Mouse (Mus musculus): ENCODE data around the gene Casq2.
"Not testable (repeated sequence)": the region's sequence is repeated elsewhere in the genome, so short reads cannot be mapped to it uniquely, and the experiment has no call there.

The Casq2 gene

DNA sequence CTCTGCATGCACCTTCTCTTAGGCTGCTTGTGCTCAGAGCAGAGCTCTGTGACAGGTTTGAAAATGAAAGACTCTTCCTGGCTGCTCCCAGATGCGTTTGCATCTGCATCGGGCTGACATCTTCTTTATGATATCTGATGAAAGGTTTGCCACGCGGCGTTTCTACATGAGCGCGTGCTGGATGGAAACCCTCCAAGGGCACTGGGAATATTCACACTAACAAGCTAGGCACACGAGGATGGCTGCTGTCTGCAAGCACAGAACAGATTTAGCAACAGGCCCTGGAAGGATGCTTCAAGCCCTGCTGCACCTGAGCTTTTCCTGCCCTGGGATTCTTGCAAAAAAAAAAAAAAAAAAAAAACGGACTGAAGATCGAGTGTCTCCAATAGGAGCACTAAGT lies 50.9 kb downstream of the Casq2 start:
- in situ Hi-C loops (cut with MboI), result no loop called here

DNA sequence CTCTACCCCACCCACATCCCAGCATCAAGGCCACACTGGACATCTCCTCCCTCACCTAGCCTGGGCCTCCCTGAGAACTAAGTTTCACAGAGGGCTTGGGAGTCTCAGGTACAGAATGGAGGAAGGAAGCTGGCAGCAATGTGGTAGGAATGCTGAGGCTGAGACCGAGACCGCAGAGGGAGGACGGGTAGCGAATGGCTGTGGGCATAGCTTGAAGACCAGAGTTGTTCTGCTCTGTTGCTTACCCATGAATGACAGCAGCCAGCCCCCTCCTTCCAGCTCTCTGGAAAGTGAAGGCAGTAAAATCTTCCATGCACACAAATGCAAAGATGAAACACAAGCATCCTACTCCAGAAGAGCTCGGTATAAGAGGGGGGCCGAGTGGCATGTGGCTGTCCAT lies 52.7 kb downstream of the Casq2 start:
- in situ Hi-C loops (cut with MboI), result no loop called here

DNA sequence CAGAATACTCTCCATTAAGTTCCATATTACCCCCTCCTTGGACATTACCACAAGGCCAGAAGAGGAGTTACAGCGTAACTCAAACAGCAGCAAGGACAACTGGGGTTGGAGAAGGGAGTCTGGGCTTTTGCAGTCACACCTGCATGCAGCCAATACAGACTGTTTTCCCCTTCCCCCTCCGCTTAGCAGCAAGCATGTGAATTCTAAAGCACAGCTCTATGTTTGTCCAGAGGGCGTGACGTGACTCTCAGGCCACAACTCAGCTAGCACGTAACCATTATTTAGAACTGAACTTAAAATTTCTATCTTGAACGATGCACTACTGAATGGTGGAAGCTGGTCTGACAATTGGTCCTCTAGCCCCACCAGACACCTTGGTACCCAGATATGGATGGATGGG lies 54.4 kb downstream of the Casq2 start:
- in situ Hi-C loops (cut with MboI), result no loop called here

DNA sequence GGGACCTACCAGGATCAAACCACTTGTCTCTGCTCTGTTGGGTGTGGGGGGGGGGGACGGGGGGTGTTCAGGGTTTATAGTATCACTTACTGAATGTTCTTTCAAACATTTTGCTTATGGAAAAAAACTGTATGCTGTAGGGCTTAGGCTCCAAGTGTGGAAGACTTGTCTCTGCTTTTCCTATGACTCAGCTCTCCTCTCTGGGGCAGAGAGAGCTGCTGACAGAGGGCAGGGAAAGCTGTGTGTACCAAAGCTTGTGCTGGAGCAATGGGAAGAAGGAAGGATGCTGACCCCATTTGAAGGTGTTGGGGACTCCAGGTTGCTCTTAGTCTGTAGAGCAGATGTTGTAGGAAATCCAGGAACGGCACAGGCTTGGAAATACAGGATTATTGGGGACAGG lies 55.2 kb downstream of the Casq2 start:
- in situ Hi-C loops (cut with MboI), result no loop called here

DNA sequence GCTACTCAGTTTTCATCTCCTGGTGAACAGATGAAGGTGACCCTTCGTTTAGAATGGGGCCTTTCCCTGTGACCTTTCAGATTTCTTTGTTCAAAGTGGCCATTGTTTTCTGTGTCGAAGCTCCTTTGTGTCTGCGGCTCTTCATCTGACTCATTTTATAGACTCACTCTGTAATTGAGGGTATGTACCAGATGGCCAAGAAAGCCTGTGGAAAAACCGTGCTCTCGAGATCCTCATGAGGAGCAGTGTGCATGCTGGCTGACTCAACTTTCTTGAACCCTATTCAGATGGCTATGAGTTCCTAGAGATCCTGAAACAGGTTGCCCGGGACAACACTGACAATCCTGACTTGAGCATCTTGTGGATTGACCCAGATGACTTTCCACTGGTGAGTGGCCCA lies 55.7 kb downstream of the Casq2 start:
- in situ Hi-C loops (cut with MboI), result no loop called here

DNA sequence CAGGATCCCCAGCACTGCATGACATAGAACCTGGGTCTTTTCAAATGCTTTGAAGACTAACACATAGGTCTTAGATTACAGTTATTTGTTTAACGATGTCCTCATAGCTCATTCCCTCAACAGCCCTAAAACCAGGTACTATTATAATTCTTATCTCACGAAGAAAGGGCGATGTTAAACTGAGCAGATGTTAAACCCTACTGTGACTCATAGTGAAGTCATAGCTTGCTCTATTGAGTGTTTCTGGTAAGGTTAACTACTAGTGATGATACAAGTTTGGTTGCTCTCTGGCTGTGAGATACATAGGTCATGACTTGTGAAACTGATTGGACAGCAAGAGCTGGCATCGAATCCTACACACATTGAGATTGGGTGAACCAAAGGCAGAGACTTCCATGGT lies 56.7 kb downstream of the Casq2 start:
- in situ Hi-C loops (cut with MboI), result no loop called here

DNA sequence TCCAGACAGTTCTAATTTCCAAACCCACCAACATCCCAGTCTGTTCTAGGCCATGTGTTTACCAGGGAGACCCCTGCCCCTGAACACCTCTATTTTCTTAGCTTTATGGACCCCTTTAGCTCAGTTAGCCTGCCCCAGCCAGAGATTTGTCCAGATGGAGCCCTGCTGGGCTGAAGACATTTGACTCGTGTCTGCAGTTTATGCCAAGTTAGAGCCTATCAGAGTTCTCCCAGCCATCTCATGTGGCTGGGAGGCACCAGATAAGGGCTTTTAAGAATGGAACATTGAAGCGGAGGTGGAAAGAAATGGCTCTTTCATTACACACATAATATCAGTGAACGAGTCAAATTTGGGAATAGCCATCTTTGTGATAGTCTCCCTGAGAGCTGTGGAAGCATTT lies 57.3 kb downstream of the Casq2 start:
- in situ Hi-C loops (cut with MboI), result no loop called here

DNA sequence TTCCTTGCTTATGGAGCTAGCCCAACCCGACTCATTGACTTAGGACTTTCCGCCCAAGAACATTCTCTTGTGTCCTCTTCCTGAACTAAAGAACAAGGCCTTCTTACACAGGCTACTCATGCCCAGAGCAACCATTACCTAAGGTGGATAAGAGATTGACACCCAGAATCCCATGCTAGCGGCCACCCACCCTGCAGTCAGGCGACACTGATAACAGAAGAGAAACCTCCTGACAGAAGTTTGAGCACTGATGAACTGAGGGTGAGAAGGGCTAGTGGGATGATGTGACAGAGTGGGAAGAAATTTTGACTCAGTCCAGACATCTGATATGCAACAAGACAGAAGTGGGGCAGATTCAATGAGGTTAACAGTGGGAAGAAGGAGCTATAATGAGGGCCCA lies 58.2 kb downstream of the Casq2 start:
- in situ Hi-C loops (cut with MboI), result no loop called here

DNA sequence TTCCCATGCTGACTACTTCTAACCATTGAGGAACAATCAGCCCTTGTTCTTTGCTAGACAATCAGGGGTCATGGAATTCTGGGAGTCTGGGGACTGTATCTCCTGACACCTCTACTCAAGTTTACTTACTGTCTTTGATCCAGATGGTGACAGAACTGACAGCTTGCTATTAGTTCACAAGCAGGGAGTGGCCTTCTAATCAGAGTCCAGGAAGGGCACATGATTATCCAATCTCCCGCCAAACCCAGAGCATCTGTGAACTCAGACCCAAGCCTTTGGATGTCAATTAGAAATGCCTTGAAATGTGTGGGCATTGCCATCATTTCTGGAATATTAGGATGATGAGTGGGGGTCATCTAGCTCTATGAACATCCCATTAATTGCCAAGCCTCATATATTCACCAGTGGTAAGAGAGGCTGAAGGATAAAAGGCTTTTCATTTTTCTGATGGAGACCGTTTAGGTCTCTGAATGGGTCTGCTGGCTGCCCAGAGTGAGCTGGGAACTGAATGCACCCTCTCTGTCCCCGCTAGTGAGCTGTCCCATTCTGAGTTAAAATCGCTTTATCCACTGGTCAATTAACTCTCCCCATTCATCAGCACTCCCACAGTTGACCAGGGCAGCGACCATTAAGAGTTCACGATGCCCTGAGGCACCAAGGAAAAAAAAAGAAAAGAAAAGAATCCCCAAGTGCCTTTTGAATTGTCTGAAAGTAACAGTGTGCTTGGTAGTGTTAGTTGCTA lies 59.6 kb downstream of the Casq2 start:
- in situ Hi-C loops (cut with MboI), result no loop called here

DNA sequence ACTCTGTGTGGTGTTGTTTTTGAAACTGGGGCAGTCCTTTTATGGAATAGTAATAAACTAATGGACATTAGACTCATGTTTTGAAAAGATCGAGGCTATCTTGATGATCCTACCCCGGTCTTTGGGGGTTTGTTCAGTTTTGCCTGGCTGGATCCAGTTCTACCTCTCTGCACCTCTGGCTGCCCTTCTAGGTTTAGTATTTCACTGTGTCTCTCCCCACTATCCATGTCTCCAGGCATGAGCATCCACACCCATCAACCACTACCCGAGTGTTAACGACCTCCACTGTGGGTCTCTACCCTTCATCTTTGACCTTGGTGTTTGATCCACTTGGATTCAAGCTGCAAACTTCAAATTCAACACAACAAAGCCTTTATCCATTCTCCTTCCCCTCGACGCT lies 60.2 kb downstream of the Casq2 start:
- in situ Hi-C loops (cut with MboI), result no loop called here

DNA sequence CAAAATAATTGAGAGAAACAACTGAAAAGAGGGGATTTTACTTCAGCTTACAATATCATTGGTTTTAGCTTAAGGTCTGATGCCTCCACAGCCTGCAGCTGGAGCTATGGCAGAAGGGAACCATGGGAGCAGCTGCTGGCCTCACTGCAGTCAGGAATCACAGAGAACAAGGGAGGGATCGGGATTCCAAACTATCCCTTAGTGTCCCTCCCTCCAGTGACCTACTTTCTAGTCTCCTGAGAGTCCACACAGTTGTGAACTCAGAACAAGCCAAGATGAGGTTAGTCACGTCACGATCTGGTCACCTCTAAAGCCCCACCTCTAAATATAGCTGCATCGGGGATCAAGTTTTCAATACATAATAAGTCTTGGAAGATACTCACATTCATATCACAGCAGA lies 61.0 kb downstream of the Casq2 start:
- in situ Hi-C loops (cut with MboI), result no loop called here

DNA sequence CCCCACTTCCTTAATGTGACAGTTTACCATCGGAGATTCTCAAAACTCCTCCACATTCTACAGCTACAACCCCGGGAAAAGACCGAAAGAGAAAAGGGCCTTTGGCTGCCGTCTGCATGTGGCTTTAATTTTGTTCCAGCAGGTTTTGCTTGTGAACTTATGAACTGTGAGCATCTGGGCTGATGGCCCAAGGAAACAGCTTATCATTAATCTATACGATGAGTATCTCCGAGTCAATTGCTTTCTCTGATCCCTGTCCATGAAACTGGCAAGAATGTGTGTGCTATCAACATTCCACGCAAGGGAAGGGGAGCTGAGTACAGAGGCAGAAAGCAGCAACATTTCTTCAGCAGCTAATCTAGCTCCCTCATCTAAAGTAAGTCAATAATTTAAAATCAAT lies 63.7 kb downstream of the Casq2 start:
- in situ Hi-C loops (cut with MboI), result no loop called here

DNA sequence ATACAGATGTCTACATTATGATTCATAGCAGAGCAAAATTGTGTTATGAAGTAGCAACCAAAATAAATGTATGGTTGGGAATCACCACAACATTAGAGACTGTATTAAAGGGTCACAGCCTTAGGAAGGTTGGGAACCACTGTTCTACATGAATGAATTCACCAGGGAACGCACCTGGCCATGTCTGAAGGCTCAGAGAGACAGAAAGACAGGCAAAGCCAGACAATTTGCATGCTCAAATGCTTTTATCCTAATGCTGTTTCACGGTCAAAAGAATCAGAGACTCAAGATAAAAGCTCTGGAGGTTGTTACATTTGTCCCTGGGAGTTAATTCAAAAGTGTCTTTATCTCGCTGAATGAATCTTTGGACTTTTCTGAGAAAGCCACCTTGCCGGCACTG lies 65.6 kb downstream of the Casq2 start:
- in situ Hi-C loops (cut with MboI), result no loop called here

DNA sequence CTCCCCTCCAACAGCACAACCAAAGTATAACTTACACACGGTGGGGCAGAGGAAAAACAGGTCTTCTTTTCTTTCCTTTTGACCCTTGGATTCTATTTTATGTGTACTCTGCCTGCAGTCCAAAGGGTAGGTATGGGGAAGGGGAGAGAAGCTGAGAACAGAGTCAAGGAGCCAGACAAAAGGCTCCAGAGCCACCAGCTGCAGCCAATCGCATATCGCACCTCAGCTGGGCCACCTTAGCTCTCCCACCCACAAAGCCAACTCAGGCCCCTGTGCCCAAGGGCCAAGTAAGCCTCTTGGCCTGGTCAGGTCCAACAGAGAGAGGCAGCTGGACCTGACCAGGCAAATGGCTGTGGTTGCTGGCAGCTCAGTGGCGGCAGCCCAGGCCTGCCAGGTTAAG lies 66.3 kb downstream of the Casq2 start:
- in situ Hi-C loops (cut with MboI), result no loop called here

DNA sequence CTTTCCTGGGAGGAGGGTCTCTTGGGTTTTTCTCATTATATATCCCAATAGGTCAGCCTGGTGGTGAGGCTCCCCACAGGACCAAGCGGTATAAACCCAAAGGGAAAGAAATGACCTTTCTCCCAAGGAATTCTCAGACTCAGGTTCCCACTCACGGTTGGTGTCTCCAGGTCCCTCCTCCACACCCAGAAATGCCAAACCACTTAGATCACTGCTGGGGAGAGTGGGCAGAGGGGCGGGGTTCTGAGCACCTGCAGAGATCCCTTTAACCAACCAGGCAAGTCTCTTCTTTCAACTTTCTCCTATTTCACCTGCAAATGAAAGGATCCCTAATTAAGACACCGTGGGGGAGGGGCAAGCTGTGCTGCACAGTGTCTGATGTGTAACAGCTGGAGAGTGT lies 66.7 kb downstream of the Casq2 start:
- in situ Hi-C loops (cut with MboI), result no loop called here

DNA sequence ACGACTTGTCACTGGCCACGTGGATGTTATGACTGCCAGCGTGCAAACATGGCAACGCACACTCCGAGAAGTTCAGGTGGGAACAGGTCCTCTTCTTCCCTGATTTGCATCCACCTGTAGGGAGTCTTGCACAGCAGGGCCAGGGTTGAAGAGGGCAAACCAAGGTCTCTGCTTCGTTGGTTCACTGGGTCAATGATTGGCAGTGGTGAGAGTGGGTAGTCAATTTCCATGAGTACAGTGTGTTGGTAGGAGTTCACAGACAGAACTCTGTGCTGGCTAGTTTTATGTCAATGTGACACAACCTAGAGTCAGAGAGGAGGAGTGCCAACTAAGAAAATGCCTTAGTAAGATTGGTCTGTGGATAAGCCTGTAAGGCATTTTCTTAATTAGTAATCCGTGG lies 67.9 kb downstream of the Casq2 start:
- in situ Hi-C loops (cut with MboI), result no loop called here

DNA sequence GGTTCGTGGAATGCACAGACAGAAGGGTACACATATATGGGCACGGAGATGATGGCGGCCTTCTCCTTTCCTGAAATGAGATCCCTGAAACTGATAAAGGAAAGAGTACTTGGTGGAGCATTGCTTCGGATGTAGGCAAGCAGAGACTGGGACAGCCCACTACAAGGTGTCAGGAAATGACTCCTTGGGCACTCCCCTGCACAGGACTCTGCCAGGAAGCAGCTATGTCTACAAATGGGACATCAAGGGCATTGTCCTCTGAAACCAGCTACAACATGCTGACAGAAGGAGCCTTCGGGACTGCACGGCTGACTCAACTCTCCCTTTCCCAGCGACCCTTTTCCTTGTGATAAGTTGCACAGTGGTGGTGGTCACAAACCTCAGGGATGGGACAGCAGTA lies 70.5 kb downstream of the Casq2 start:
- in situ Hi-C loops (cut with MboI), result no loop called here

DNA sequence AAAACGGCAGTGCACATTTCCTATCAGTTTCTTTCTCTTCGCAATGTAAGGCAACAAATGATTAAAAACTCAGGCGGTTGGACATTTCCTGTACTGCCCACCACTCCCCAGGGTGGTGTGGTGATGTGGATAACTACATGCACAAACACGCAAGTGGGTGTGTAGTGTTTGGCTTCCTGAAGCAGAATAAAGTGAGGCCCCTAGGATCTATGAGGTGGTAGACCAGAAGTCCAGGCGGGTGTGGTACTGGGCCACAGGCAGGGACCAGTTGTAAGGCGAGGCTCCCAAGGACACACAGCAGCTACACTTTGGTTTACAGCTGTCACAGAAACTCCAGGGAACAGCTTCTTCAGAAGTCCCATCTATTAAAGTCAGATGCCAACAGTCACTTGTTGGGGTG lies 71.4 kb downstream of the Casq2 start:
- in situ Hi-C loops (cut with MboI), result no loop called here

DNA sequence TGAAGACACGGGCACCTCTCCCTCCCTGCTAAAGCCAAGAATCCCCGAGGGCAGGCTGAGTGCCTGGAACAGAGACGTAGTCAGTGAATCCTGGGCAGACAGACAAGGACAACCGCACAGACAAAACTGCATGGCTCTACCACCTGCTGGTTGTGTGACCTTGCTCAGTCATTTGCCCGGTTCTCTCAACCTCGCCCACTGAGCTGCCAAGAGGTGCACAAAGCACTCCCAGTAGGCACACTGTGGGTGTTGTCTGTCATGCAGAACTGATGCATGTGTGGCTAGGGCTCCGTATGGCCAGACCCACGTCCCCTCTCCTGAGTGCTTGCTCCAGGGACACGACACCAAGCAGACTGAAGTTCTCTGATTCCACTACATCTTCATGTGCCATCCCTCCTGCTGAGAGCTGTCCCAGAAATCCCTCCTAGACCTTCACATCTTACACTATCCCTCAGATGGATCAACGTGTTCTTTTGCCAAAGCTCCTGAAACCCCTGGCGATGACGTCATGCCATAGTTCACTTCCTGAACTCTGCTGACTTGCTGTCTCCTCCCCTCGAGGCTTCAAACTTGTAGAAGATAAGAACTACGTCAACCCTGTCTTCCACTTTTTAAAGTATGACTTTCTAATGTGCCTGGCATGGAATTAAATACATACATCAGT lies 72.7 kb downstream of the Casq2 start:
- in situ Hi-C loops (cut with MboI), result no loop called here

DNA sequence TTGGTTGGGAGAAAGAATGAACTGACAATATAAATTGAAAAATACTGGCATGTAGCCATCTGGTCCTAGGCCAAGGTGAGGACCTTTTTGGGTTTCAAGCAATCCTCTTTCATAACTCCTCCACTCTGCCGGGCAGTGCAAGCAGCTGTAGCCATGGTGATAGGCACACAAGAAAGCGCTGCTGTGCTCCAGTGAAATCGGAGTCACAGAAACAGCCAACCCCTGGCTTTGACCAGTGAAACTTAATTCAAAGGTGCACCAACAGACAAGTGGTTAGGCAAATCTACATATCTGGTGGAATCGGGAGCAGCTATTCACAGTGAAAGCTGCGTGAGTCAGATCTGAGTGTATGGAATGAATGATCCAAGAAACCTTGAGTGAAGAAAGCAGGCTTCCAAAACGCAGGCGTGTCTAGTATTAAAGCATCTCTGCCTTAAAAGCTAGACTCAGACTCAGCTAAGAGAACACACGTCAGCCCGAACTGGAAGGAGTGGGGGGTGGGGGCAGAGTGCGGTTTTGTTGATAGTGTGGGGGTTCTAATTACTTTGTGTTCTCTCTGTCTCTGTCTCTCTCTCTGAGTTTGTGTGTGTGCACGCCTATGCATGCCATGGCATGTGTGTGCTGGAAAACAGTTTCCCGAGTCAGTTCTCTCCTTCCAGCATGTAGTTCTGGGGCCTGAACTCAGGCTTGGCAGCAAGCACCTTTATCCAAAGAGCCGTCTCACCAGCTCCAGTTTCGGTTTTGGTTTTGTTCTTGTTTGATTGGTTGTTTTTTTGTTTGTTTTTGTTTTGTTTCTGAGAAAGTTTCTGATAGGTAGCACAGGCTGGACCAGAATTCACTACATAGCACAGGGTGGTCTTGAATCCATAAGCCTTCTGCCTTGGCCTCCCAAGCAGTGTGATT lies 73.5 kb downstream of the Casq2 start:
- in situ Hi-C loops (cut with MboI), result no loop called here

DNA sequence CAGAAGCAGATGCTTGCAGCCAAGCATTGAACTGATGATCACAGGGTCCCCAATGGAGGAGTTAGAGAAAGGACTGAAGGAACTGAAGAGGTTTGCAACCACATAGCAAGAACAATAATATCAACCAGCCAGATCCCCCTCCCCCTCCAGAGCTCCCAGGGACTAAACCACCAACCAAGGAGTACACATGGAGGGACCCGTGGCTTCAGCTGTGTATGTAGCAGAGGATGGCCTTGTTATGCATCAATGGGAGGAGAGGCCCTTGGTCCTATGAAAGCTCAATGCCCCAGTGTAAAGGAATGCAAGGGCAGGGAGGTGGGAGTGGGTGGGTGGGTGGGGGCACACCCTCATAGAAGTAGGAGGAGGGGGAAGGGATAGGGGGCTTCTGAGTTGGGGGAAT lies 77.6 kb downstream of the Casq2 start:
- in situ Hi-C loops (cut with MboI), result not testable (repeated sequence)

DNA sequence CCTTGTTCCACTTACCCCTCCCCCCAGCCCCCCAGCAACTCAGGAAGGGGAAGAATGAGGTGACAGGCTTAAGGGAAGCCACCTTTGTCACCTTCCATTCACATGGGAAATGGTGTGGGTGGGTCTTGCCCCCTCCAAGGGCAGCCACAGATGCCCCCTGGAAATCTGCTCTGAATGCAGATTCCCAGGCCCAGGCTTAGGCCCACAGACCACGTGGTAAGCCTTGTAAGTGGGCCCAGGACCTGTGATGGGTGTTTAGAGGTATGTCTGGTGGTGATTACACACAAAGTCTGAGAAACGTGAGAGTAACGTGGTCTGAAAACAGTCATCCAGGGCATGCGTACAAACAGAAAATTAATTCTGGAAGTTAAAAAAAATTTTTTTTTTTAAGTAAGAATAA lies 78.7 kb downstream of the Casq2 start:
- in situ Hi-C loops (cut with MboI), result no loop called here

All from mature B cell (primary cell).